Mouse (Mus musculus) liver, embryonic 14.5 days (tissue): ENCODE data around the gene Ptp4a2. TPM values are rescaled to one million over a fixed set of nuclear protein-coding genes. Genes with fewer than 3 reads are reported as not detected.

Source experiments
- ATAC-seq: fragments of 200-750 bp; cut with Nextera tagmentation; 2 replicates; pipeline ENCODE4 v1.8.0; 2017; ENCODE audit warnings: moderate number of reproducible peaks, mild to moderate bottlenecking, moderate library complexity; ENCODE audit not compliant: insufficient read depth
- DNase-seq, 3 experiments: peaks; one replicate each; pipeline ENCODE4 v3.0.0-alpha.2; 2012 to 2013; ENCODE audit warnings: low read depth in 3 of 3, low spot score in 3 of 3
- H3K27ac ChIP-seq: fragments of 300-500 bp; sonication (generic); 2 replicates; pipeline ENCODE4 v1.5.1; 2014; ENCODE audit warnings: moderate library complexity, mild to moderate bottlenecking, control low read depth, inconsistent platforms
- H3K27me3 ChIP-seq: fragments of 300-500 bp; sonication (generic); 2 replicates; pipeline ENCODE4 v1.6.1; 2014; ENCODE audit warnings: mild to moderate bottlenecking, low read length, moderate library complexity; ENCODE audit not compliant: control insufficient read depth, insufficient read depth
- H3K36me3 ChIP-seq: fragments of 300-500 bp; sonication (generic); replicated peaks from 2 replicates; pipeline ENCODE4 v1.6.1; 2014; ENCODE audit warnings: low read depth; ENCODE audit not compliant: control insufficient read depth, insufficient read depth
- H3K4me1 ChIP-seq, 2 experiments: fragments of 200-500 bp in 1 of 2; fragments of 300-500 bp in 1 of 2; sonication (generic) in 1 of 2; replicated peaks; 2 replicates each; pipeline ENCODE4 v1.6.1; 2012 to 2014; ENCODE audit warnings: antibody characterized with exemption in 1 of 2, inconsistent platforms in 1 of 2, low read length in 1 of 2; ENCODE audit not compliant: control insufficient read depth in 2 of 2, insufficient read depth in 2 of 2
- H3K4me2 ChIP-seq: fragments of 300-500 bp; sonication (generic); 2 replicates; pipeline ENCODE4 v1.6.1; 2014; ENCODE audit warnings: low read depth, mild to moderate bottlenecking, control low read depth, moderate library complexity
- H3K4me3 ChIP-seq, 2 experiments: fragments of 200-500 bp in 1 of 2; fragments of 300-500 bp in 1 of 2; sonication (generic) in 1 of 2; 2 replicates each; pipeline ENCODE4 v1.5.1; 2012 to 2014; ENCODE audit warnings: low read depth in 2 of 2, low read length in 2 of 2, mild to moderate bottlenecking in 2 of 2, control low read depth in 1 of 2, inconsistent platforms in 1 of 2, moderate library complexity in 1 of 2; ENCODE audit not compliant: insufficient read depth in 1 of 2
- H3K9ac ChIP-seq: fragments of 300-500 bp; sonication (generic); replicated peaks from 2 replicates; pipeline ENCODE4 v1.6.1; 2014; ENCODE audit warnings: mild to moderate bottlenecking, control low read depth, moderate library complexity
- H3K9me3 ChIP-seq: fragments of 300-500 bp; sonication (generic); 2 replicates; pipeline ENCODE4 v1.6.1; 2016; ENCODE audit warnings: low read length, mixed read lengths; ENCODE audit not compliant: control insufficient read depth
- CTCF ChIP-seq: IDR thresholded peaks from 2 replicates; pipeline ENCODE4 v1.5.1; 2016; ENCODE audit warnings: antibody characterized with exemption, low read depth, control low read depth
- EP300 ChIP-seq: IDR thresholded peaks from 2 replicates; pipeline ENCODE4 v1.6.1; 2016; ENCODE audit warnings: antibody characterized with exemption, low read depth
- WGBS: fragments of 180-500 bp; shearing (Covaris S2); extraction: QIAGEN DNeasy Blood & Tissue Kit; methylation state at CpG from one replicate; pipeline ENCODE4 v1.1.7; 2014; ENCODE audit not compliant: insufficient replicate concordance; 5-methylcytosine and 5-hydroxymethylcytosine counted together
- polyA plus RNA-seq, 2 experiments: library from polyadenylated mRNA; depleted of rRNA in 1 of 2; stranded (reverse) in 1 of 2; unstranded in 1 of 2; fragments of >200 nt; fragmentation: Nextera tagmentation in 1 of 2; extraction: Ambion mirVana in 1 of 2; gene quantifications; 2 replicates each; pipeline versions ENCODE4 v1.2.1 to v1.2.3; 2012 to 2014

Ptp4a2 gene
- polyA plus RNA-seq, 2 experiments, result 42.2 to 150 TPM

- no peak overlapping the region for H3K4me3 ChIP-seq
- TF ChIP-seq EP300 (no peak), CTCF (no peak)
- no peak overlapping the region for H3K4me2 ChIP-seq
- no peaks in the 10 kb centered on the region for H3K36me3 ChIP-seq
- H3K4me1 ChIP-seq, result no peaks in the 10 kb centered on the region
- no peak overlapping the region for H3K9ac ChIP-seq
- no peaks in the 10 kb centered on the region for H3K9me3 ChIP-seq
- ATAC-seq, result no peak
- no peak overlapping the region for H3K27ac ChIP-seq
- 51% methylated on average over 6 of the region's 6 CpGs for WGBS
- no peaks in the 10 kb centered on the region for H3K27me3 ChIP-seq
- no peak for DNase-seq
Observed at GRCm38 (mm10) chr4:129868211-129868610, 57.2 kb downstream of the Ptp4a2 start.

GRCm38 (mm10) chr4:129870483-129870882 lies 59.5 kb downstream of the Ptp4a2 start:
- Histone ChIP-seq H3K9ac (no peak overlapping the region), H3K27ac (no peak overlapping the region), H3K27me3 (no peaks in the 10 kb centered on the region), H3K4me3 (no peak overlapping the region), H3K4me2 (no peak overlapping the region), H3K36me3 (no peaks in the 10 kb centered on the region), H3K9me3 (no peaks in the 10 kb centered on the region), H3K4me1 (no peaks in the 10 kb centered on the region)
- DNase-seq (no peak), ATAC-seq (no peak)
- no peak for TF ChIP-seq CTCF
- no peak for TF ChIP-seq EP300
- 71% methylated on average over 6 of the region's 6 CpGs for WGBS

GRCm38 (mm10) chr4:129872376-129872922 lies 61.4 kb downstream of the Ptp4a2 start:
- no peak for DNase-seq
- Histone ChIP-seq H3K4me2 (no peak overlapping the region), H3K4me1 (peaks cover 0 to 8% of the 10 kb centered on the region in 2 experiments; a peak in 1 of 4 replicates), H3K9me3 (no peaks in the 10 kb centered on the region), H3K27me3 (no peaks in the 10 kb centered on the region), H3K36me3 (no peaks in the 10 kb centered on the region), H3K27ac (no peak overlapping the region), H3K9ac (no peak overlapping the region), H3K4me3 (no peak overlapping the region)
- ATAC-seq, result no peak
- no peak for TF ChIP-seq CTCF
- no peak for TF ChIP-seq EP300
- WGBS, result 65% methylated on average over 9 of the region's 9 CpGs

- Histone ChIP-seq H3K9me3 (no peaks in the 10 kb centered on the region), H3K36me3 (no peaks in the 10 kb centered on the region), H3K4me1 (peaks cover 0 to 14% of the 10 kb centered on the region in 2 experiments; a peak in 2 of 4 replicates), H3K27ac (no peak overlapping the region), H3K4me3 (no peak overlapping the region), H3K4me2 (no peak overlapping the region), H3K9ac (no peak overlapping the region), H3K27me3 (no peaks in the 10 kb centered on the region)
- 53% methylated on average over 10 of the region's 10 CpGs for WGBS
- TF ChIP-seq CTCF, result no peak
- no peak for TF ChIP-seq EP300
- ATAC-seq (no peak), DNase-seq (no peak)
Observed at GRCm38 (mm10) chr4:129874805-129875204, 63.8 kb downstream of the Ptp4a2 start.

GRCm38 (mm10) chr4:129875406-129875805 lies 64.4 kb downstream of the Ptp4a2 start:
- DNase-seq (no peak), ATAC-seq (no peak)
- Histone ChIP-seq H3K36me3 (no peaks in the 10 kb centered on the region), H3K4me2 (no peak overlapping the region), H3K9me3 (no peaks in the 10 kb centered on the region), H3K27me3 (no peaks in the 10 kb centered on the region), H3K9ac (no peak overlapping the region), H3K4me1 (peaks cover 0 to 14% of the 10 kb centered on the region in 2 experiments; a peak in 2 of 4 replicates), H3K4me3 (no peak overlapping the region), H3K27ac (no peak overlapping the region)
- TF ChIP-seq CTCF (no peak), EP300 (no peak)
- WGBS, result 75% methylated on average over 11 of the region's 11 CpGs
